Mouse (Mus musculus) thymus, postnatal 25 days (tissue): ENCODE measurements around the gene Ddo.

ENCODE experiments used
- DNase-seq: peaks from one replicate; pipeline ENCODE4 v3.0.0; 2022

Gene Ddo

DNA sequence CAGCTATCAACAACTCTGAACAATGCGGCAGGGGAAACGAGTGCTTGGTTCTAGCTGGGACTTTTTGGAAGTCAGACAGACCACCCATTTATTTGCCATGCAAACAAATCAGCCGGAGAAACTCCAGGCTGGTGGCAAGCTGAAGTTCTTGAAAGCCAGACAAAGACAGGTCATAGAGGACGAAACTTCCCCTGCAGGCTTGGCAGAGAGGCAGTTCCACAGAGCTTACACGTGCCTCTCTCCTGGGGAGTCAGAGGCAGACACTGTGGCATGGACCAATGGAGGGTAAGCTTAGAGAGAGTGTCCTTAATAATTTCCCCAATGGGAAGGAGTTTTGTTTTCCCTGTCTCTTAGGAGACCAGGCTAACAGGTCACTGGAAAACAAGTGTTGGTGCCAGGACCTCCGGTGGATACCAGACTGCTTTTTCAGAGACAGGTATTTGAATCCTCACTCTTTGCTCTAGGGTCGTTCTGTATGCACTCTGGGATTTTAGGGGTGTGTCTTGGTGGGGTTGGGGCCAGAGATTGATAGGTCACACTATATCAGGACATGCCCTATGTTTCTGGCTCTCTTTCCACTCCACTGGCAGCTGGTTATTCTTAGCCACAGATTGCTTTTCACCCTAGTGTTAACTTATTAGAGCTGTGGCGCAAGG, at the start of gene Ddo:
Gene Ddo (plus strand): TSS at position 356 of the 656 bp plus-strand sequence.
- no peak for DNase-seq

DNA sequence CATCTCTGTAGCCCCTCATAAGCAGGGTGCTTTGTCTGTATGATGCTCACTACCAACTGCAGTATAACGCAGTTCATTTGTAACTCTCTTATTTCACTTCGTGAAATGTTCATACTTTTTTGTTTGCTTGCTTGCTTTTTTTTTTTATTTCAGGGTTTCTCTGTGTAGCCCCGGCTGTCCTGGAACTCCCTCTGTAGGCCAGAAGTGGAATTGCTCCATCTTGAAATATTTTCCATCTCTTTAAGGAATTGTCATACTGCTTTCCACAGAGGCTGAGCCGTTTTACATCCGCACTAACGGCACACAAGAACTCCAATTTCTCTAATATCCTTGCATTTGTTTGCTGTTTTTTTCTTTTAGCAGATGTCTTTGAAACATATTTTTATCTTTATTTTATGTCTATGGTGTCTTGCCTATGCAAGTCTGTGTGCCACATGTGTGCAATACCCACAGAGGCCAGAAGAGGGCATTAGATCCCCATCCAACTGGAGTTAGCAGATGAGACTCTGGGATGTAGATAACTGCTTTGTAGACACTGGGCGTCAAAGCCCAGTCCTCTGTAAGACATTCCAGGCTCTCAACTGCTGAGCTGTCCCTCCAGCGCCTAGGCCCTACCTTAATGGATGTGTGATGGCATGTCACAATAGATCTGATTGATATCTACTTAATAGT, 46.1 kb upstream of the Ddo start:
- DNase-seq = peak; percentile 29

DNA sequence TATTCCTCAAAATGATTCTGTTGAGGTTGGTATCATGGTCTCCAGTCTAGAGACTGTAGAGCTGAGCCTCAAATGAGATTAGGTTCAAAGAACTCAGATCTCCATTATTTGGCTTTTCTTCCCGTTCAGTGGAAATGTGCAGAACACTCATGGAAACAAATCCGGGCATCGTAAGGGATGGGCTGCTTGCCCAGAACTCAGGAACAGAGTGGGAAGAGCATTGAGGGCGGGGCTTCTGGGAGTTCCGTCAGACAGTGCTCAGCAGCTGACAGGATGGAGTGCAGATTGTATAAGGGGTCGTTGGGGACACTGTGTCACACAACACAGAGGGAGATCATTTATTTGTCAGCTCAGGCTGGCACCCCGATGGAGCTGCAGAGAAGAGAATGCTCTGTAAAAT, 37.6 kb upstream of the Ddo start:
- DNase-seq = no peak

DNA sequence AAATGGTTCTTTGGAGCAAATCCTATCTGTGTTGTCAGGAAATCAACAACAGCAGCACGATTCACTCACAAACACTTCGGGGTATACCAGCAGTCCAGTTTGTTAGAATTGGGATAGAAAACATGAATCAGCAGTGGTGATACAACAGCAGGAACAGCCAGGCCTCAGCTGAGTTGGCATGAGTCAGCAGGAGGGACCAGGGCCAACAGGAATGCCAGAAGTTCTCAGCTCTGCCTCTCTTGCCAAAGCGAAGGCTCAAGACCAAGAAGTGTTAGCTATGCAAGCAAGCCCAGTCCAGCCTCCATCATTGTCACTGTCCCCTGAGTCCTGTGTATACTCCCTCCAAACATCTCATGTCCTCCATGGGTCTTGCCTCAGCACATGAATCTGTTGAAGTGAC, 32.6 kb upstream of the Ddo start:
- DNase-seq = no peak

DNA sequence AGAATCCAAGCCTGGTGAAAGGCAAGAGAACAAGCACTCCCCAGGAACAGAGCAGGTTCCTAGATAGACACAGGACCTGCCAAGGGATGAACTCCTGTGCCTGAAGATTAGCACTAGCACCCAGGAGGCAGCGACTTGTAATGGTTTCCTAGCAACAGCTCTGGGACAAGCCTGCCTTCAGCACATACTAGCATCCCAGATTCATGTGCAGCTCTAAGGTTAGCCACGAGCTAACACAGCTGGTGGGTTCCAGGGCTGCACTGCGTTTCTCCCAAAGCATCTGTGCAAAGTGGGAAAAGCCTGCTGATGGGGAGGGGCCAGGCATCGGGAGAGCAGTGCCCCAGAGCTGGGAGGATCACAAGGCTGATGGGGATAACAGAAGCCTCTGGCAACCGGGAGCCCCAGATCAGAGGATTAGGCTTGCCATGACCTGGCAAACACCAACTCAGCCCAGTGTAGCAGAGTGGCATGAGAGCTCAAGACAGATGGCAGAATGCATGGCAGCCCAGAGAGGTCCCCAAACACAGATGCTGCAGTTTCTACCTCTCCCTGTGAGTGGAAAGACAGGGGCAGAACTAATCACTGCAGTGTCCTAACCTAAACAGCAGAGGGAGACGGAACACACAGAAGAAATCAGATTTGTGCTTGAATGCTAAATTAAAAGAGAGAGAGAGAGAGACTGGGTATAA, 25.0 kb upstream of the Ddo start:
- DNase-seq = no peak

DNA sequence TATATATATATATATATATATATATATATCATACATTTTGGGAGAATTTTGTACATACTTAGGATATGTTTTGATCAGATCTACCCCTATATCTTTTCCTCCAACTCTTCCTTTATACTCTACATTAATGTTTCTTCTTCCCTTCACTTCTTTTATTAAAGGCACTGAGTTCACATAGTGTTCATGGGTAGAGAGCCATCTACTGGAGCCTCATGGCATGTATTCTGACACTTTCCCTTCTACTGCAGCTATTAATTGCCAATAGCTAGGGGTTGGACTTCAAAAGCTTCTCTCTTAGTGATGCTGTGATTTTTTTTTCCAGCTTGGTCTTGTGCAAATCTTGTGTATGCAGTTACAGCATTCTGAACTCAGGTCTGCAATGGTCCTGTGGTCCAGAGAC, 11.8 kb upstream of the Ddo start:
- no peak for DNase-seq

DNA sequence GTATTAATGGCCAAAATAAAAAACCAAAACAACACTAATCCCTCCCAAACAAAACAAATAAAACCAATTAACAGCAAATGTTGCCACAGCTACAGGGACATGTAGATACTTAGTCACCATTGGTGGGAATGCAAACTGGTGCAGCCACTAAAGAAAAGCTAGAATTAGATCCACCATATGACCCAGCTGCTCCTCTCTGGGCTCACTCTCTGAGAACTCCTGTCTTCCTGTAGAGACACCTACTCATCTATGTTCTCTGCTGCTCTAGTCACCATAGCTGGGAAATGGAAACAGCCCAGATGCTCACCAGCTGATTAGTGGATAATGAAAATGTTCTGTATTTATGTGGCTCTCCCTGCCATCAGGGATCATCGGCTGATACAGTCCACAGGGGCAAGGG, 10.1 kb upstream of the Ddo start:
- DNase-seq = no peak

DNA sequence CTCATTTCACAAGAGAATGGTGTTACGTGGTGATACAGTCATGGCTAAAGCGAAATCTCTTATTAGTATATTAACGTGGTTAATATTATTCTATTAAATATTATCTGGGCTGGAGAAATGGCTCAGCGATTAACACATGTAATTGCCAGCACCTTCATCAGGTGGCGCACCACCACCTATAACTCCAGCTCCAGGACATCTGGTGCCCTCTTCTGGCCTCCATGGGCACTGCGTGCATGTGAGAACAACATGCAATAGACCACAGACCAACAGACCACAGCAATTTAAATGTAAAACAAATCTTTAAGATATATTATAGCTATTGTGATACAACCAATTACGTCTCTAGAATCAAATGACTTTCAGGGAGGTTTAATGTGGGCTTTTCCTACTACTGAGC, 671 bp upstream of the Ddo start:
- DNase-seq = peak; percentile 72

DNA sequence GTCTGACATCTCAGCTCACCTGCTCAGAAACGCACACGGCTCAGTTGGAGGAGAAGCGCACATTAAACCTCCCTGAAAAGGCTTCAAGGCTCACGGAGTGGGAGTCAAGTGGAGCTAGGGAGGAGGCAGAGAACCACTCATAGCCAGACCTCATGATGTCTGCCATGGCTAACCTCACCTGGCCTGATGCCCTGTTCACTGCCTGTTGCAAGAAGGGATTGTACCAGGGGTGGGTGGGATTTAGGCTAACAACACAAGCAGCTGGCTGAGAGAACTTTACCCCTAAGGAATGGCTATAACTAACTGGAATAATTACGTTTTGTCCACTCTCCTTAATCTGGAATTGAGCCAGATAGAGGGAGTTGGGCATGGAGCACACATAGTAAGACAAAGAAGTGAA, 646 bp downstream of the Ddo start:
- DNase-seq = no peak

DNA sequence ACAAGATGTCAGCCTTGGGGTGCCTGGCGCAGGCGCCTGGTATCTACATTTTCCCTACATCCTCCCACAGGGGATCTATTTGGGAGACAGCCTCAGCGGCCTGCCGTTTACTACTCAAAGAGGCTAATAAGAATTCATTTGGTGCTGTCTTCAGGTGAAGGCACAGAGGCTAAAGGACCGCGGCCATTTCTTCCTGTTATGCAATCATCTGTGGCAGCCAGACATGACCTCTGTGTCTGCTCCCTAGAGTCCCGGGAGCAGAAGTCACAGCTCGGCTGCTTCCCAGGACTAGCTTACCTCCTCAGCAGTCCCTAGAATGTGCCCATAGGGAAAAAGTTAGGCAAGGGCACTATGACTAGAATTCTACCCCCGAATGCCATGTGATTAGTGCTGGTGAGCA, 1.1 kb downstream of the Ddo start:
- no peak for DNase-seq

DNA sequence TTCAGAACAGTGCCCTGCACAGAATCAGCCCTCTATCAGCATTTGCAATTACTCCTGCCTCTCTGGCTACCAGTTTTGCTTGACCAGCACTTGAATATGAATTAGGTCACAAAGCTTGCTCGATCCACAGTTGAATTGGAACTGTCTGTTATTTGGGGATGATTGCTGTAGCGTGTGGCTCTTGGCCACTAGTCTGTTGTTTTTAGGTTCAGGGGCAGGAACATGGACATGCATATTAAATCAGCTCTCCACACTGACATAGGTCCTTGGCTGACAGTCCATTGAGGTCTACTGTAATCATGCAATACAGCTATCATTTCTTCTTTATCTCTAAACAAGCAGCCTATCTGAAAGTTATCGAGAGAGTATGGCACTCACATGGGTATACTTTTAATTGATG, 2.3 kb downstream of the Ddo start:
- no peak for DNase-seq

DNA sequence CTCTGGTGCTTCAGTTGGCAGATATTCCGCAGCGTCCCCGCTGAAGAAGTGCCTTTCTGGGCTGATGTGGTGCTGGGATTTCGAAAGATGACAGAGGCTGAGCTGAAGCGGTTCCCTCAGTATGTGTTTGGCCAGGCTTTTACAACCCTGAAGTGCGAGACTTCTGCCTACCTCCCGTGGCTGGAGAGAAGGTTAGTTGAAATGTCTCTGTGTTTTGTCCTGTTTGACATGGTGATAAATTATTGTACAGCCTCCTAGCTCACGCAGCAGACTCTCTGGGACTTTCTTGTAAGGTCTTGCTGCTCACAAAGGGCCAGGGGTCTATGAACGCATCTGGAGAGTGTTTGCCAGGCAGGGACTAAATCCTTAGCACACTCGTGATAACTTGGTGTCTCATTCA, 7.5 kb downstream of the Ddo start:
- no peak for DNase-seq

DNA sequence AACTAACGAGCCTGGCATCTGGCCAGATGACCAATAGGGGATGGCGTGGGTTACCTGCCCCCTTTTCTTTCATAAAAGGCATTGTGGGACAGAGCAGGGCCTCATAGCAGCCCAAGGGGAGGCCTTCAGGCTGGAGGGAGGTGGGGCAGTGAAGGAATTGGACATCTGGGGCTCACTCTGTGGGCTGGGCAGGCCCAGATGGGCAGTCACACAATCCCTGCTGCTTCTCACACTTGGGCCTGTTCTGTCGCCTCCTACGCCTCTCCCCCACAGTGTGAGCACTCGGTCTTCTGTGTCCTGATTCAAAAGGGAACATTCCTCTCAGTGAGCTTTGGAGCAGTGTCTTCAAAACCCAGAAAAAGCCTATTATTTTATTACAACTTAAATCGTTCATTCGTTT, 8.5 kb downstream of the Ddo start:
- DNase-seq = no peak

DNA sequence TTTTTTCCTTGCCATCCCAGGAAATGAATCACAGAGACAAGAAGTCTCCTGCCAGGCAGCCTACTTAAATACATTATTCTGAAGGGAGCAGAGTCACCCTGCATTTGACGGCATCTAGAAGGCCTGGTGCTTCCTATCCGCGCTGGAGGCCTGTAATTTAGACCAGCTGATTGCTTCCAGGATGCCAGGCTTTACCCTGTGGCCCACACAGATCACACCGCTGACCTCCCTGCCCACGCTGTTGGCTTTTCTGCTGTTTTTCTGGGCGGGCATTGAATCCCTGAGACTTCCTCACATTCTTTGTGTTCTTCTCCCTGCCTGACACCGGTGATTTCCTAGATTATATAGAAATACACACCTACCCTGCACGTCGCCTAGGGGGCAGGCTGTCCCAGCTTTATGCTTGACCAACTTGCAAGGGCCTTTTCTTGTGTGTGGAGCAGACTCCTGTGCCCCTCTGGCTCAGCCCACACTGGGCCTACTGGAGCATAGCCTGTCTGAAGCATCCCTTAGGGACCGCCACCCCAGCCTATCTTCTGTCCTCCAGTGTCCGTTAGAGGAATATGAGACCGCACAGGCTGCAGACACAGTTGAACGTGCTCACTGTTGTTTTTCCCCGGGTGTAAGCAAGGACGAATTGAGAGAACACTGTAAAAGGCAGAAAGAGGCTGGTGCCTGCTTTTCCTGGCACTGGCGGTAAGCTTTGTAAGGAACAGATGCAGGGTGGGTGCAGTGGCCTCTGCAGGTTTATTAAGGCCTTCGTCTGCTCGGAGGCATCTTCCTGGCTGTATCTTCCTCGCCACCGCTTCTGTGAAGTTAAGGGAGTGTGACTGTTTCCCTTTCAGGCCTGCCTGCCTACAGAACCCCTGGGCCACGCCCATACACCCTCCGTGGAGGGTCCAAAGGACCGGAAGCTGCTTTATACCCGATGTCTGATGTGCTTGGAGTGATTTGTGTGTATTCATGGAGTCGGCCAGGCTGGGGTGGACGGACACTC, 9.3 kb downstream of the Ddo start:
- no peak for DNase-seq

DNA sequence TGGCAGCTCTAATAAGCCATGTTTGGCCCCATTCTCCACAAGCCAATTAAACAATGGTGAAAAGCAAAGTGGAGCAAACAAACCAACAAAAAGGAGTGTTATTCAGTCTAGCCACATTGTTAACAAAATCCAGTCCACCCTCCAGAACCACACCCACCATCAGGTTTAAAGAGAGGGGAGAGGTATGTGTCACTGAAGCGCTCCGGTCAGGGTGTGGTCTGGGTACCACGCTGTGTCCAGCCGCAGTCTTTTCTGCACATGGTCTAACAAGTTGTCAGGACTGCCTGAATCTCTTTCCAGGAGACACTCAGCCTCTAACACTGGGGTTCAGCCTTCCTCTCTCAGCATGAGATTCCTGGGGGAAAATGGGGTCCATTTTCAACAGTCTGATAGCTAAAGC, 10.6 kb downstream of the Ddo start:
- no peak for DNase-seq

DNA sequence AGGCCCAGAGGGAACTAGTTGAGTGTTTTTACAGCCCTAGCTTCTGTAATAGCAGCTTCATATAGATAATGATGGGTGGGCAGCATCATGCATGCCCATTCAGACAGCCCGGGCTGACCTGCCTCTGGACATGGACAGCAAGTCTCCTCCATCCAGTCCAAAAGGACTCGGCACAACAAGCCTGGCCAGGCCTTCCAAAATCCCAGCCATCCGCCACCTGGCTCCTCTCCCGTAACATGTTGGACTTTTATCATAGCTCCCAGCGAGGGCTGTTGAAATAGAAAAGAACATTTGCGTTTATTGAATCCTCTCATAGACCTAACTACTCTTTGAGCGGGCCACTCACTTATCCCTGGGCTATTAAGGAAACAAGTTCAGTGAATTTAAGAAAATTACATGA, 12.1 kb downstream of the Ddo start:
- DNase-seq = no peak

DNA sequence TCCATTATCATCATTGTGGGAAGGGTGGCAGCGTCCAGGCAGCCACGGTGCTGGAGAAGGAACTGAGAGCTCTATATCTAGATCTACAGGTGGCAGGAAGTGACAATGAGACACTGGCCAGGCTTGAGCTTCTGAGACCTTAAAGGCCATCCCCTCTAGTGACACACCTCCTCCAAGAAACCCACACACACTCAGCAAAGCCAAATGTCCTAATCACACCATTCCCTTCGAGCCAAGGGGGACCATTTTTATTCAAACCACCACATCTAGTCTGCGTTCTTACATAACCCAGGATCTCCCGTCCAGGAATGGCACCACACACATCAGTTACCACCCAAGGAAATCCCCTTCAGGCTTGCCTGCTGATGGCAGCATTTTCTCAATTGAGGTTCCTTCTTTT, 13.3 kb downstream of the Ddo start:
- DNase-seq = no peak

DNA sequence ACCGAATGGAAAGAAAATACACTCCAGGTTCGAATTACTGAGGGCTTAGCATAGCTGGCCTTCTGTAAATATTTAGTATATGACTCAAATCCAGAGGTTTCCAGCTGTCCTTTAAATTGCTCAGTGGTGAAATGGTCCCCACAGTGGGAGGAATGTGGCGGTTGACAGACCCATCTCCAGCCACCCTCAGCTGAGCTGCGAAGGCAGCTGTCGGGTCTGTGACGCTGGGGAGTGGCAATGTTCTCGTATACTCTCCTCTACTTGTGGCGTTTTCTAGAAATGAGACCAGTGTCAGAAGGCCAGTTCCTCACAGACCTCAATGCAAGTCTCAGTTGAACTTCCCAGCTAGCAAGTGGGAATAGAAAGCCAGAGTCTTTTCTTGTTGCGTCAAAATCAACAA, 14.6 kb downstream of the Ddo start:
- no peak for DNase-seq

DNA sequence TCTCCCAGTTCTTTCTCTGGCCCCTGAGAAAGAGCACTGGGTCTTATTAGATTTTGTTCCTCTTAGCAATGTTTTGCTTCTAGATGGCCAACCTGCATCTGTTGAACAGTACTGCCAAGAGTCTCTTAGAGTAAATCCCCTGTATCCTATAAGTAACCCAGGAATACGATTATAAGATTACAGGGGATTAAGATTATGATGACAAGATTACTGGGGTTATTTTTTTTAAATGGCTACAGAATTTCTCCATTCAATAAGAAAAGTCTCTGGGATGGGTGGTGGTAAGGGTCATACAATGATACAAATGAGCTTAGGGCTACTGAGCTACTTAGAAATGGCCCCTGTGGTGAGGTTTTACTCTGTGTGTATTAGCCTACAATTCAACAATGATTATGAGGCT, 15.5 kb downstream of the Ddo start:
- DNase-seq = no peak

DNA sequence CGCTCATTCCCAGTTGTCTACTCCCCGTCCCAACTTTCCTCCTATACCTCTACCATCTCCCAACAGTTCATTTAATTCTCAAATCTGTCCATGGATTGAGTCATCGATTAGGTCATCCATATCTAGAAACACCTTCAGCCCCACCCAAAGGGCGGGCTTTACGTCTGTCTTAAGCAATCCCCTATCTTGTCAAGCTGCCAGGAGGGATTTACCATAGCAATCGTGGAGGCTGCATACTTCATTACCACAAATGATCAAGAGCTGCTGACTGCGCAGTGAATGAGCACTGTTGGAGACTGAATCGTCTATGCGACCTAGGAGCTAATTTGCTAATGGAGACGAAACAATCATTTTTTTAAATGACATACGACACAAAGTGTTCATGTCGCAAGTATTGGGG, 19.0 kb downstream of the Ddo start:
- no peak for DNase-seq

DNA sequence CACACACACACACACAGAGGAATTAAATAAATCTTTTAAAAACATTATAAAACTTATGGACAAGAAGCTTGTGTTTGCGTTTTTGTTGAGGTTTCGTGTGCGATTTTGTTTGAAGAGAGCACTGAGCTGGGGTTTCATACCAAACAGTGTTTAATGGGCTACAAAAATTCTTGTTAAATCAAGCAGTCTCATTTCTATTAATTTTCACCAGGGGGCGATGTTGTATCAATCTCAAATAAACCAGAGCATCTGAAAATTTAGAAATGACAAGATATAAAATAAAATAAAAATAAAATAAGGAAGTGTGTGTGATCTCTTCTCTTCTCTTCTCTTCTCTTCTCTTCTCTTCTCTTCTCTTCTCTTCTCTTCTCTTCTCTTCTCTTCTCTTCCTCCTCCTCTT, 19.8 kb downstream of the Ddo start:
- DNase-seq = no peak

DNA sequence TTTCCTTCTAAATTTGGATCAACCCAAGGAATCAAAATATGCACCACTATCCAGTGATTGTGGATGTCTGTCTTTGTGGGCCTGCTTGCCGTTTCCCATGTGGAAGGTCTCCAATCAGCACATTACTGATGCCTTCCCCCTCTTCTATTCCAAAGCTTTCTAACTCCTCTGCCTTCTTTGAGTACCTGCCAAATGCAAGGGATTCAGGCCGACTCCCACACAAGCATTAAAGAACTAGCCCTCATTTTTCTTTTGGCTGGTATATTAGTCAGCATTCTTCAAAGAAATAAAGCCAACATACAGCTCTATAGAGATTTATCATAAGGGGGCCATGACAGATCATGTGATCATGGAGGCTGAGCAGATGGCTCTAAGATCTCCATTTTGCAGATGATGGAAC, 21.9 kb downstream of the Ddo start:
- DNase-seq = no peak

DNA sequence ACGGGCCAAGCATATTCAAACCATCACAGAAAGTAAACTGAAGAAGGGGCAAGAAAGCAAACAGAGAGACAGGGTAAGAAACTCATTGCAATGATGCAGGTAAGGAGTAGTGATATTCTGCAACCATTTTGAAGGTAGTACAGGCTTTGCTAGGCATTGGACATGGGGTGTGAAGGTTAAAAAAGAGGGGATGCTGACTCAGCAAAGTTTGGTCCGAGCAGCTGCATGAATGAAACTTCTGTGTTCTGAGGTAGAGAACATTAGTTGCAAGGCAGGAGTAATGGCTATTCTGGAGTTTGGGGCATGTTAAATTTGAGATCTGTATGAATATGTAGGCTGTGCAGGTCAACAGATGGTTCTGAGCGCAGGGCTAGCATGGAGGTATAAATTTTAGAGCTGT, 35.5 kb downstream of the Ddo start:
- DNase-seq = no peak
